In genomic region chr1:125550359-125550758, GRCm38 (mm10) we compare ENCODE assay signal across 20 mouse cellular contexts. TPM values are rescaled to one million over a fixed set of nuclear protein-coding genes. Genes with fewer than 3 reads are reported as not detected.
A peak's percentile ranks its signal among the peaks of the same experiment; 100 is the strongest.
DNase-seq lines count a peak whose midpoint lies in the region; ATAC-seq lines count a peak whose summit lies in the region.
"Had no signal": no experiment of that assay in that cellular context is flagged by ENCODE, and none has a peak within 500 bp of the region (broad histone marks: within the 10 kb centered on the region; RNA-seq: fewer than 3 reads in every experiment).

No protein-coding gene starts in this region.

- no peak overlapping the region for H3K9ac ChIP-seq in embryonic facial prominence, embryonic 15.5 days
- H3K9ac ChIP-seq in intestine, embryonic 16.5 days (ENCODE audit: low read depth, low read length) = no peak overlapping the region
- H3K9ac ChIP-seq: hindbrain, embryonic 13.5 days; midbrain, embryonic 13.5 days; neural tube, embryonic 15.5 days had no signal

- no peaks in the 10 kb centered on the region for H3K9me3 ChIP-seq in embryonic facial prominence, embryonic 15.5 days (replicated peaks)
- H3K9me3 ChIP-seq in intestine, embryonic 16.5 days (ENCODE audit: control insufficient read depth, low read length) = no peaks in the 10 kb centered on the region
- H3K9me3 ChIP-seq: hindbrain, embryonic 13.5 days; midbrain, embryonic 13.5 days; neural tube, embryonic 15.5 days had no signal

- peak overlapping the region; percentile 71 for H3K27ac ChIP-seq in embryonic facial prominence, embryonic 15.5 days (replicated peaks)
- peak overlapping the region; percentile 88 for H3K27ac ChIP-seq in intestine, embryonic 16.5 days (ENCODE audit: low read length)
- H3K27ac ChIP-seq: hindbrain, embryonic 13.5 days; left cerebral cortex, adult 2 months; midbrain, embryonic 13.5 days; neural tube, embryonic 15.5 days had no signal

- WGBS in embryonic facial prominence, embryonic 15.5 days = 67% methylated on average over 1 of the region's 1 CpGs
- 29% methylated on average over 1 of the region's 1 CpGs for WGBS in intestine, embryonic 16.5 days

- no peaks in the 10 kb centered on the region for H3K27me3 ChIP-seq in embryonic facial prominence, embryonic 15.5 days
- H3K27me3 ChIP-seq in intestine, embryonic 16.5 days (replicated peaks; ENCODE audit: control insufficient read depth, insufficient read depth, low read length) = no peaks in the 10 kb centered on the region
- H3K27me3 ChIP-seq: hindbrain, embryonic 13.5 days; midbrain, embryonic 13.5 days; neural tube, embryonic 15.5 days had no signal

- H3K36me3 ChIP-seq in embryonic facial prominence, embryonic 15.5 days = no peaks in the 10 kb centered on the region
- no peaks in the 10 kb centered on the region for H3K36me3 ChIP-seq in intestine, embryonic 16.5 days (ENCODE audit: control insufficient read depth, insufficient read depth, low read length)
- H3K36me3 ChIP-seq: hindbrain, embryonic 13.5 days; midbrain, embryonic 13.5 days; neural tube, embryonic 15.5 days had no signal

- DNase-seq in kidney, postnatal 14 days = peak; percentile 24
- DNase-seq in kidney, adult 11 months = no peak
- DNase-seq in lung, postnatal 36 days = peak; percentile 31
- DNase-seq in heart, adult 9 months (ENCODE audit: low spot score in 2 of 2) = no peak
- no peak for DNase-seq in heart, adult 18-20 months
- no peak for DNase-seq in thymus, postnatal 4 days
- DNase-seq: adrenal gland, postnatal 25 days; cerebellum, adult 18-20 months; gastrocnemius, postnatal 14 days; heart, postnatal 14 days; kidney, adult 18-20 months; right cerebral cortex, postnatal 4 days had no signal

- H3K4me3 ChIP-seq in embryonic facial prominence, embryonic 15.5 days (replicated peaks) = no peak overlapping the region
- no peak overlapping the region for H3K4me3 ChIP-seq in intestine, embryonic 16.5 days (ENCODE audit: low read length)
- H3K4me3 ChIP-seq: hindbrain, embryonic 13.5 days; left cerebral cortex, adult 2 months; midbrain, embryonic 13.5 days; myocyte; neural tube, embryonic 15.5 days had no signal

- no peaks in the 10 kb centered on the region for H3K4me1 ChIP-seq in embryonic facial prominence, embryonic 15.5 days
- H3K4me1 ChIP-seq in intestine, embryonic 16.5 days (ENCODE audit: control insufficient read depth, insufficient read depth, low read length) = no peaks in the 10 kb centered on the region; the same call in 1 of the 2 replicates
- H3K4me1 ChIP-seq: hindbrain, embryonic 13.5 days; midbrain, embryonic 13.5 days; neural tube, embryonic 15.5 days had no signal

- ATAC-seq in embryonic facial prominence, embryonic 15.5 days (ENCODE audit: insufficient number of reproducible peaks, low FRiP score, low TSS enrichment, low read depth) = no peak
- peak; percentile 95 for ATAC-seq in intestine, embryonic 16.5 days
- ATAC-seq: midbrain, embryonic 13.5 days had no signal

- H3K4me2 ChIP-seq in embryonic facial prominence, embryonic 15.5 days (replicated peaks) = no peak overlapping the region
- H3K4me2 ChIP-seq in intestine, embryonic 16.5 days (ENCODE audit: low read depth, low read length) = peak overlapping the region; percentile 34; the same call in 1 of the 2 replicates
- H3K4me2 ChIP-seq: heart, embryonic 11.5 days; hindbrain, embryonic 13.5 days; midbrain, embryonic 13.5 days; neural tube, embryonic 15.5 days had no signal

RNA-seq across cellular contexts. Expression of gene Slc35f5, which starts 10.0 kb away (rescaled TPM):
- polyA plus RNA-seq in embryonic facial prominence, embryonic 15.5 days (2015; fragmentation: Nextera tagmentation; extraction: Ambion mirVana) = 49.9 and 58.6 TPM in 2 replicates
- polyA plus RNA-seq in intestine, embryonic 16.5 days (2015; fragmentation: Nextera tagmentation; extraction: Ambion mirVana) = 49.1 and 53.0 TPM in 2 replicates
- total RNA-seq in heart, adult 18-20 months (2021) = 100 to 1,000 TPM; 113 to 127 TPM

Comparison
In these comparisons a context has a peak if more than half of its experiments do, and no peak if none do; other contexts are left out.
1. DNase-seq: peak in kidney, postnatal 14 days (single experiment) and lung, postnatal 36 days (single experiment); none in kidney, adult 11 months (single experiment), heart, adult 9 months (0 of 2), heart, adult 18-20 months (0 of 2) and thymus, postnatal 4 days (single experiment).